Mouse (Mus musculus): ENCODE measurements around the gene Catsperg1.
"Not testable (repeated sequence)": the region's sequence is repeated elsewhere in the genome, so short reads cannot be mapped to it uniquely, and the experiment has no call there.

The Catsperg1 gene

DNA sequence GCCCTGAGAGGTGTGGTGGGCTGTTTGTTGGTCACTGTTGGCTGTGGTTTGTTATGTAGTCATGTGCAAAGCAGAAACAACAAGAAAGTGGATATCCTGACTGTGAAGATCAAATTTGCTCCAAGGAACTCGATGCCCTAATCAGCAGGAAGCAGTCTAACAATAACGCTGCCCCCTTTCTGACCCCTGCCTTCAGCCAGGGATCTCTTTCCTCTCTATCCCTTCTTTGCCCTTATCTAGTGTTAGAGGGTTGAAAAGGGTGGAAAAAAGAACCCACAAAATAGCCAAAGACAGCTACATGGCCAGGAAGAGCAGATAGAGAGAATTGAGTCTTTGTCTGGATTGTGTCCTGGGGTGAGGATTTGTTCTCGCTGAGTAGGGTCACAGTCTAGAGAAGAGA, 16.7 kb upstream of the Catsperg1 start:
- DNase-seq (ENCODE audit: low spot score in 2 of 2): no peak

DNA sequence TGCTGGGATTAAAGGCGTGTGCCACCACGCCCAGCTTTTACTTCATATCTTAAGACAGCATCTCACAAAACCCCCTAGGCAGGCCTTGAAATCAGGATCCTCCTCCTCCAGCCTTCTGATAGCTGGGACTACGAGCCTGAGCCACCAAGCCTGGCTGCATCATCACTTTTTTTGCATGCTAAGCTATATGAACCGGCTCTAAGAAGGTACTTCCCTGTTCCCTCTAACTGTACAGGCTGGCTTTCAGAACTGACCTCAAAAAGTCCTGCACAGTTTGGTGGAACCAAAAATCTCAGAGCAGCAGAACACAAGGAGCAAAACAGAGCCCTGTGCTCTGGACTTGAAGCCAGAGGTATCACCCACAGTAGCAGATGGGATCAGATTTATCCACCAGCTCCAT, 14.4 kb upstream of the Catsperg1 start:
- DNase-seq (ENCODE audit: low spot score in 2 of 2): no peak

- DNase-seq (ENCODE audit: low spot score in 2 of 2): no peak
These were observed 11.7 kb upstream of the Catsperg1 start for GRCm38 (mm10) chr7:29225520-29225919.

GRCm38 (mm10) chr7:29224756-29225394, 11.0 kb upstream of the Catsperg1 start:
- no peak for DNase-seq (ENCODE audit: low spot score in 2 of 2)

DNA sequence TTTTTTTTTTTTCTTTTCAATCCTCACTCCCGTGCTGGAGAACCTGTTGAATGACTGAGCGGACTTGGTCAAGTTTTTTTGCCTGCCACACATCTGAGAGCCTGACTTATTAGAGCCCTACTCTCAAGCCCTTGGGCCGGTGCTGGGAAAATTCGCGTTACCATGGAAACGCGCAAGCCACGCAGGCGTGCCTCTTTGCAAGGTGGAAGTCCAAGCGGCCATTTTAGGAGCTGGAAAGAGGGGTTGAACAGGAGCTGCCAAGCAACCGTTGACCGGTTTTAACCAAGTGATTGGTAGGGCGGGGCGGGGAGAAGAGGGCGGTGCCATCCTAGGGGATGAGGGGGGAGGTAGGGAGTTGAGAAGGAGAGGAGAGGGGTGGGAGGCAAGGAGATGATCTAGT, 1.0 kb upstream of the Catsperg1 start:
- no peak for DNase-seq (ENCODE audit: low spot score in 2 of 2)

- no peak for DNase-seq (ENCODE audit: low spot score in 2 of 2)
These were observed 401 bp upstream of the Catsperg1 start for GRCm38 (mm10) chr7:29214236-29214635.

DNA sequence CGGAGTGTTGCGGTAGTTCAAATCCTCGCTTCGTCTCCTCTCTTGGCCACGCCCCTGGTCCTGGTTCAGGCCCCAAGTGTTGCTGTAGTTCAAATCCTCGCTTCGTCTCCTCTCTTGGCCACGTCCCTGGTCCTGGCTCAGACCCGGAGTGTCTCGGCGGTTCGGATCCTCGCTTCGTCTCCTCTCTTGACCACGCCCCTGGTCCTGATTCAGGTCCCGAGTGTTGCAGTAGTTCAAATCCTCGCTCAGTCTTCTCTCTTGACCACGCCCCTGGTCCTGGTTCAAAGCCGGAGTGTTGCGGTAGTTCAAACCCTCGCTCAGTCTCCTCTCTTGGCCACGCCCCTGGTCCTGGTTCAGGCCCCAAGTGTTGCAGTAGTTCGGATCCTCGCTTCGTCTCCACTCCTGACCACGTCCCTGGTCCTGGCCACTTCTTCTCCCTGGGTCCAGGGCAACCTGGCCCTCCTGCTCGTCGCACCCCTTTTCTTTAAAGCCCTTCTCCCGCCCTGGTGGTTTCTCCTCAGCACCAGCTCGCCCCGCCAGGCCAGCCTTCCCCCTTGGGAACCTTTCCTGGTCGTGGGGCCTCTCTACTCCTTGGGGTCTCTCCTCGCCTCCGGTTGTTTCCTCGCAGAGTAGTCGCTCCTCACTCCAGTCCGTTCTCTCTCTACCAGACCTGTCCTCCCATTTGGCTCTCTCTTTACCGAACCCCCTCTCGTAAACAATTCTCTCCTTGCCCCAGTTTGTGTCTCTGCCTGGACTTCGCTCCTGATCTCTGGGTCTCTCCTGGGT, 867 bp downstream of the Catsperg1 start:
- not testable (repeated sequence) for DNase-seq (ENCODE audit: low spot score in 2 of 2)

GRCm38 (mm10) chr7:29212199-29212765, 1.6 kb downstream of the Catsperg1 start:
- DNase-seq (ENCODE audit: low spot score in 2 of 2): no peak

- DNase-seq (ENCODE audit: low spot score in 2 of 2): peak; percentile 74 to 80
These were observed 2.2 kb downstream of the Catsperg1 start for GRCm38 (mm10) chr7:29211415-29212198.

DNA sequence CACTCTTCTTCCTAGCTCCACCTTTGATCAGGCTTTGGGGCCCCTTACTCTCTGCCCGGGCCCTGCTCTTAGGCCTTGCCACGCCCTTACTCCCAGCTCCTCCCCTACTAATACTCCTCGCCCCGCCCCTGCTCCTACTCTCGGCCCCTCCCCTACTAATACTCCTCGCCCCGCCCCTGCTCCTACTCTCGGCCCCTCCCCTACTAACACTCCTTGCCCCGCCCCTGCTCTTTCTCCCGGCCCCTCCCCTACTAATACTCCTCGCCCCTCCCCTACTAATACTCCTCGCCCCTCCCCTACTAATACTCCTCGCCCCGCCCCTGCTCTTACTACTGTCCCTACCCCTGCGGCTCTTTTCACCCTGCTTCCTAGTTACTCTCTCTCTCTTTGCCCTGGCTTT, 2.8 kb downstream of the Catsperg1 start:
- not testable (repeated sequence) for DNase-seq (ENCODE audit: low spot score in 2 of 2)

DNA sequence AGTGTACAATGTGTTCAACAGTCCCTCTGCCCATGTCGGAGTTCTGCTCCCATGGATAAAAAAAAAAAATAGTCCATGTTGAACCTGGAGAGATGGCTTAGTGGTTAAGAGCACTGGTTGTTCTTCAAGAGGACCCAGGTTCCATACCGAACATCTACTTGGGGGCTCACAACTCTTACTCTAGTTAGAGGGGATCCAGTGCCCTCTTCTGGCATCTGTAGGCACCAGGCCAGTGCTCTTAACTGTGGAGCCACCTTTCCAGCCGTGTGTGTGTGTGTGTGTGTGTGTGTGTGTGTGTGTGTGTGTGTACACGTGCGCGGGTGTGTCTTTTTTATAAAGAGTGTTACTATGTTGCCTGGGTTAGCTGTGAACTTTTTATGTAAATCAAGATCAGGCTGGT, 11.3 kb downstream of the Catsperg1 start:
- no peak for DNase-seq (ENCODE audit: low spot score in 2 of 2)

GRCm38 (mm10) chr7:29194230-29194629, 19.6 kb downstream of the Catsperg1 start:
- not testable (repeated sequence) for DNase-seq (ENCODE audit: low spot score in 2 of 2)

DNA sequence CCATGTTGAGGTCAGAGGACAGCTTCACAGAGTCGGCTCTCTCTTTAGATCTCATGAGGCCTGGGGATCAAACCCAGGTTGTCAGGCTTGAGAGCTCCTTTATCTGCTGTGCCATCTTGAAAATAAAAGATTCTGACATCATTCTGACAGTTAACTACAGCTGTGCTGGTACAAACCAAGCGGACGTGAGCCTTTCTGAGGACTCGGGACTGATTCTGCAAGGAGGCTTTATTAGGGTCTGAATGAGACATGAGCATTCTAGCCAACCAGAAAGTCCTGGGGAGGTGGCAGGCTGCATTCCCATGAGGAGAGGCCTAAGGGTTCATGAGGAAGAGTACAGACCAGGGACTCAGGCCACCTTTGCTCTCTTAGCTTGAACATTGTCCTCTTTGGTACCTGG, 32.5 kb downstream of the Catsperg1 start:
- not testable (repeated sequence) for DNase-seq (ENCODE audit: low spot score in 2 of 2)

GRCm38 (mm10) chr7:29180854-29181236, 33.0 kb downstream of the Catsperg1 start:
- DNase-seq (ENCODE audit: low spot score in 2 of 2): no peak

GRCm38 (mm10) chr7:29180077-29180853, 33.6 kb downstream of the Catsperg1 start, which contains the start of gene Psmd8:
Gene Psmd8, minus strand, starts transcription at chr7:29180701.
- peak; percentile 95 for DNase-seq (ENCODE audit: low spot score in 2 of 2)

DNA sequence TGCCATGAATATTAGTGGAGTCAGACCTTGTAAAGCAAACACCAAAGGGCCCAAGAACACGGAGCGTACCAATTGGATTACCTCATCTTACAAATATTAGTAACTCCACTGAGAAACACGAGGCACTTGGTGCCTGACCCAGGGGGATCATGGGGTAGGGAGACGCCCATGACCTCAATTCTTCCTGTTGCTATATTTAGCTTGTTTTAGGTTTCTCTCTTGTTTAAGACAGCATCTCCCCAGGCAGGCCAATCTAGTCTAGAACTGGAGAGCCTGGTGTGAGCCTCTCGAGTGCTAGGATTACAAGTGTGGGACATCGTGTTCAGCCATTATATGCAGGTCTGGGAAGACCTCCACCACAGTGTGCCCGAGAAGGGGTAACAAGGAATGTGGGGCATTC, 34.5 kb downstream of the Catsperg1 start:
- DNase-seq (ENCODE audit: low spot score in 2 of 2): no peak

- DNase-seq (ENCODE audit: low spot score in 2 of 2): peak in 1 of 2 experiments; percentile 28
These were observed 35.7 kb downstream of the Catsperg1 start for GRCm38 (mm10) chr7:29178106-29178505.

DNA sequence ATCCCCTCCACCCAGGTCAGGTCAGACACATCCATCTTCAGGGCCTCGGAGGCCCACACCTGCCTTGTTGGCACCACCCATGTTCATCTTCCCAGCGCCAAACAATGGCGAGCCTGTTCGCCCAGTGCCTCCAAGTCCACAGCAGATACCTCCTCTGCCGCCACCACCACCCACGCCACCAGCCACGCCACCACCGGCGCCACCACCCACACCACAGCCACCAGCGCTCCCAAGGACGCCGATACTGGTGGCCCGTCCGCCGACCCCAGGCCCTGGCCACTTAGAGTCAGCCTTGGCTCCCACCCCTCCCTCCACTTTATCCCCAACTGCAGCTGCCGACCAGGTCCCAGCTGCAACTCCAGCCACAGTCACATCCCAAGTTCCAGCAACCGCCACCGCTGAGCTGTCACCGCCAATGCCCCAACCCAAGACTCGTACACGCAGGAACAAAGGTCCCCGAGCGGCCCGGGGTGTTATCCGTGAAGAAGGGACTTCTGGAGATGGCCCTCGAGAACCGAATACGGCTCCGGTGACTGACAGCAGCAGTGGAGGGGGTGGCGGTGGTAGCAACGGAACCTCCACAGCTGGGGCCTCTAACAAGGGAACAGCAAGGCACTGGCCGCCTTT, 41.3 kb downstream of the Catsperg1 start:
- DNase-seq (ENCODE audit: low spot score in 2 of 2): no peak

- DNase-seq (ENCODE audit: low spot score in 2 of 2): no peak
These were observed 42.2 kb downstream of the Catsperg1 start for GRCm38 (mm10) chr7:29171562-29172097.

- no peak for DNase-seq (ENCODE audit: low spot score in 2 of 2)
These were observed 42.9 kb downstream of the Catsperg1 start for GRCm38 (mm10) chr7:29170755-29171561.
